Mouse (Mus musculus) inflammation-experienced regulatory T-cells, adult 6 months (primary cell): Measurements from ENCODE around the gene Ccdc105. TPM values are rescaled to one million over a fixed set of nuclear protein-coding genes. Genes with fewer than 3 reads are reported as not detected.

ENCODE experiments used
- ATAC-seq: one replicate; pipeline ENCODE4 v1.8.0; 2017
- polyA plus RNA-seq, 3 experiments: library from polyadenylated mRNA; unstranded; fragments of 100-300 nt; shearing (Covaris generic); gene quantifications; one replicate each; pipeline ENCODE4 v1.2.1; 2017

The Ccdc105 gene
- polyA plus RNA-seq, 3 experiments from 2014 or later: not detected

DNA sequence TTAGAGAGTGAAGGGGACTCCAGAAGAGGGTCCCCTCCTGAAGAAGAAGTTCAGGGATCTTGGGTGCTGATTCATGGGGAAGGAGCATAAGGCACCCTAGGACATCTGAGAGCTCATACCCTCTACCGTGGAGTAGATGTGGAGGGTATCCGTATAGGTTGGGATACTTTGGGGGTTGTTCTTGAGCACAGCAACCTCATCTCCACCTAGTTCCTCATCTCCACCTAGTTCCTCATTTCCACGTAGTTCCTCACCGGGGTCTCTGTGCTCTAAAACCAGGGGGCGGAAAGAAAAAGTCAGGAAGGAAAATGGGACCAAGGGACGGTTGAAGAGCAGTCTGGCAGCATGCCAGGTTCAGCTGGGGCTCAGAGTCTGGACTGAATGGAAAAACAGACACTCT, 38.7 kb downstream of the Ccdc105 start:
- ATAC-seq: no peak

DNA sequence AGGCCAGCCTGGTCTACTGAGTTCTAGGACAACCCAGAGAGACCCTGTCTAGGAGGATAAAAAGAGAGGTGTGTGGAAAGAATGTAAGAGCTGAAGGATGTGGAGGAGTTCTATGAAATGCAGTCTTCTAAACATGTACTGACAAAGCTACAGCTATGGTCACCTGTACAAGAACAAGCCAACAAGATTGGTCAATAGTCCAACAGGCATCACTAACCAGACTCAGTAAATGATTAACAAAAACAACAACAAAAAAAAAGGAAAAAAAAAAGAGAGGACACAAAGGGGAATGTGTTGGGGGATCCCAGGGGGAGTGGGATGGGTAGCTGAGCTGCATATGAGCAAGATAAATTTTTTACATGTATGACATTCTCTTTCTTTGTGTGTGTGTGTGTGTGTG, 42.2 kb downstream of the Ccdc105 start:
- ATAC-seq: no peak

DNA sequence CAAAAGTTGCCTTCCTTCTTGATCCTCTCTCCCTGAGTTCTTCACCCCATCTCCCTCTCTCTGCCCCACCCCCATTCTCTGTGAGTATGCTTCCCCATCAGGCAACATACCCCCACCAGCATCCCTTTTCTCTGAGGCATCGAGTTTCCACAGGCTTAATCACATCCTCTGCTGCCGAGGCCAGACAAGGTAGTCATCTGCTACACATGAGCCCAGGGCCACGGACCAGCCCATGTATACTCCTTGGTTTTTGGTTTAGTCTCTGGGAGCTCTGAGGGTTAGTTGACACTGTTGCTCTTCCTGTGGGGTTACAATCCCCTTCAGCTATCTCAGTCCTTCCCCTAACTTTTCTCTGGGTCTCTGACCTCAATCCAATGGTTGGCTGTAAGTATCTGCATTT, 52.0 kb downstream of the Ccdc105 start:
- no peak for ATAC-seq

Other genes with a start within 250 kb of the Ccdc105 start
- not detected for gene Olfr1358, start 235.6 kb downstream of the Ccdc105 start, polyA plus RNA-seq
- 10 to 100 TPM; 52.8 to 69.0 (median 58.9) TPM for gene Ilvbl, start 178.7 kb downstream of the Ccdc105 start, polyA plus RNA-seq
- under 1 TPM in 2 of 3 experiments, not detected in 1; 0.60 to 0.83 TPM for gene Syde1, start 161.1 kb downstream of the Ccdc105 start, polyA plus RNA-seq
- gene Olfr1357, start 135.0 kb downstream of the Ccdc105 start, polyA plus RNA-seq: not detected
- gene Casp14, start 34.8 kb downstream of the Ccdc105 start, polyA plus RNA-seq: not detected
- gene Slc1a6, start 27.4 kb upstream of the Ccdc105 start, polyA plus RNA-seq: not detected
- gene Olfr1356, start 99.1 kb upstream of the Ccdc105 start, polyA plus RNA-seq: not detected
- gene Olfr1355, start 122.5 kb upstream of the Ccdc105 start, polyA plus RNA-seq: not detected
- not detected for gene Olfr1354, start 160.1 kb upstream of the Ccdc105 start, polyA plus RNA-seq
- gene Olfr8, start 197.6 kb upstream of the Ccdc105 start, polyA plus RNA-seq: not detected
- not detected for gene Olfr1353, start 210.2 kb upstream of the Ccdc105 start, polyA plus RNA-seq
- not detected for gene Olfr1352, start 228.0 kb upstream of the Ccdc105 start, polyA plus RNA-seq